Mouse (Mus musculus) hindbrain, embryonic 15.5 days (tissue): ENCODE results near the gene Nr5a2. TPM values are rescaled to one million over a fixed set of nuclear protein-coding genes. Genes with fewer than 3 reads are reported as not detected.

Experiments used
- ATAC-seq: fragments of 200-750 bp; cut with Nextera tagmentation; 2 replicates; pipeline ENCODE4 v1.8.0; 2017; ENCODE audit warnings: low read depth, moderate number of reproducible peaks, moderate TSS enrichment; ENCODE audit not compliant: low FRiP score
- H3K27ac ChIP-seq: fragments of 300-500 bp; sonication (generic); replicated peaks from 2 replicates; pipeline ENCODE4 v1.5.1; 2015; ENCODE audit warnings: mild to moderate bottlenecking, inconsistent platforms
- H3K27me3 ChIP-seq: fragments of 300-500 bp; sonication (generic); 2 replicates; pipeline ENCODE4 v1.6.1; 2015; ENCODE audit warnings: control low read depth, inconsistent platforms
- H3K36me3 ChIP-seq: fragments of 300-500 bp; sonication (generic); 2 replicates; pipeline ENCODE4 v1.6.1; 2015; ENCODE audit warnings: control low read depth, inconsistent platforms
- H3K4me1 ChIP-seq: fragments of 300-500 bp; sonication (generic); replicated peaks from 2 replicates; pipeline ENCODE4 v1.6.1; 2015; ENCODE audit warnings: control low read depth, inconsistent platforms
- H3K4me2 ChIP-seq: fragments of 300-500 bp; sonication (generic); 2 replicates; pipeline ENCODE4 v1.6.1; 2015; ENCODE audit warnings: moderate library complexity, mild to moderate bottlenecking, inconsistent platforms
- H3K4me3 ChIP-seq: fragments of 300-500 bp; sonication (generic); 2 replicates; pipeline ENCODE4 v1.5.1; 2015; ENCODE audit warnings: mild to moderate bottlenecking, inconsistent platforms
- H3K9ac ChIP-seq: fragments of 300-500 bp; sonication (generic); 2 replicates; pipeline ENCODE4 v1.6.1; 2015; ENCODE audit warnings: inconsistent platforms
- H3K9me3 ChIP-seq: fragments of 300-500 bp; sonication (generic); 2 replicates; pipeline ENCODE4 v1.6.1; 2016; ENCODE audit warnings: control low read depth, inconsistent platforms
- WGBS: fragments of 180-500 bp; shearing (Covaris S2); methylation state at CpG from one replicate; pipeline ENCODE4 v1.1.7; 2015; 5-methylcytosine and 5-hydroxymethylcytosine counted together
- polyA plus RNA-seq: library from polyadenylated mRNA; unstranded; fragments of >200 nt; fragmentation: Nextera tagmentation; extraction: Ambion mirVana; gene quantifications from 2 replicates; pipeline ENCODE4 v1.2.1, GENCODE M21; 2015

Gene Nr5a2
- polyA plus RNA-seq, 1 experiment from 2014 or later = 0.70 TPM

DNA sequence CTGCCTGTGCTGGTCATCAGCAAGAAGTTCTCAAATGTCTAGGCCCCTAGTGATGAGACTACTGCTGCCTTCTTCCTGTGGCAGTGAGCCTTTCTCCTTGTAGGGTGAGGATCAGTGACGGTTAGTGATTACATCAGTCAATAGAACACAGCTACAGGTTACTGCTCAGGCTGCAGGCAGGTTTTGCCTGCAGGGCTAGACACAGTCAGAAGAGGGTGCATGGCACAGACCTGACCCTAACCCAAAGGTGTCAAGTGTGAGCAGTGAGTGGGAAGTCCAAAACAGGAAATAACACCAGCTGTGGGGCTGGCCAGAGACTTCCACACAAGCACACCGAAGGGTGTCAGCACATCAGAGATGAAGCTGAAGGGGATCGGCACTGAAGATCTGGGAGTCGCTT, 101.5 kb downstream of the Nr5a2 start:
- no peak for ATAC-seq
- Histone ChIP-seq H3K36me3 (no peaks in the 10 kb centered on the region), H3K27ac (no peak overlapping the region), H3K27me3 (no peaks in the 10 kb centered on the region), H3K9ac (no peak overlapping the region), H3K4me2 (no peak overlapping the region), H3K9me3 (no peaks in the 10 kb centered on the region), H3K4me3 (no peak overlapping the region), H3K4me1 (no peaks in the 10 kb centered on the region)
- 82% methylated on average over 4 of the region's 4 CpGs for WGBS

DNA sequence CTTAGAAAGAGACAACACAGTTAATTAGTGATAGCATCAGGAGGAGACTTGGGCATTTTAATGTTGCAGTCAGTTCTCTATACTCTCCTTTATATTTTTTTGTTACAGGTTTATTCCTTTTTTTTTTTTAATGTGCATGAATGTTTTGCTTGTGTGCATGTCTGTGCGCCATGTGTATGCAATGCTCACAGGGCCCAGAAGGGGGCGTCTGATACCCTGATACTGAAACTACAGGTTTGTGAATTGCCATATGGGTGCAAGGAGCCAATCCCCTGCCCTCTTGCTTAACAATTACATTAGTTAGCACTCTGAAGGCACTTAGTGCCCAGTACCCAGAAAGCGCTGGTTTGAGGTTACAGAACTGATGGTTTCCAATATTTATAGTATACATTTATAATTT, 104.1 kb downstream of the Nr5a2 start:
- Histone ChIP-seq H3K27me3 (no peaks in the 10 kb centered on the region), H3K9me3 (no peaks in the 10 kb centered on the region), H3K4me1 (no peaks in the 10 kb centered on the region), H3K4me2 (no peak overlapping the region), H3K27ac (no peak overlapping the region), H3K9ac (no peak overlapping the region), H3K36me3 (no peaks in the 10 kb centered on the region), H3K4me3 (no peak overlapping the region)
- no peak for ATAC-seq
- WGBS = 87% methylated on average over 3 of the region's 3 CpGs

DNA sequence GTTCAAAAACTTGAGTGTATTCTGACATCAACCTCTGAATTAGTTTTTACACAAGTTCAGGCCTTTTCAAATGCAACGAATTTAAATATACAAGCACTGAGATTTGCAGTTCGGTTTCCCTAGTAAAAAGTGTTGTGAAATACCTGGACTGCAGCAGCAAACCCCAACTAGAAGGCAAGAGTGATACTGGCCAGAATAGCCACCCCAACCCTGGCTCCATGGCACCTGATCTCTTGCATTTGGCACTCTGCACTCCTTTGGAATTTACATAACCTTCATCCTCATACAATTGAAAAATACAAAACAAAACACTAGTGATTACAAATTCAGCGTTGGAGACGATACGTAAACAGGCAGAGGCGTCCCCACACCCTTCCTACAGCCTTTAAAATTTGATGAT, 111.5 kb downstream of the Nr5a2 start:
- Histone ChIP-seq H3K27me3 (no peaks in the 10 kb centered on the region), H3K4me2 (no peak overlapping the region), H3K9ac (no peak overlapping the region), H3K4me3 (no peak overlapping the region), H3K27ac (no peak overlapping the region), H3K4me1 (no peaks in the 10 kb centered on the region), H3K36me3 (no peaks in the 10 kb centered on the region), H3K9me3 (no peaks in the 10 kb centered on the region)
- 69% methylated on average over 6 of the region's 6 CpGs for WGBS
- no peak for ATAC-seq

GRCm38 (mm10) chr1:136846081-136846480, 114.2 kb downstream of the Nr5a2 start:
- no peak overlapping the region for H3K4me2 ChIP-seq
- ATAC-seq = no peak
- no peaks in the 10 kb centered on the region for H3K9me3 ChIP-seq
- H3K36me3 ChIP-seq = no peaks in the 10 kb centered on the region
- no peak overlapping the region for H3K9ac ChIP-seq
- no peak overlapping the region for H3K27ac ChIP-seq
- 37% methylated on average over 2 of the region's 2 CpGs for WGBS
- no peaks in the 10 kb centered on the region for H3K27me3 ChIP-seq
- no peaks in the 10 kb centered on the region for H3K4me1 ChIP-seq
- H3K4me3 ChIP-seq = no peak overlapping the region

GRCm38 (mm10) chr1:136845341-136845740, 114.9 kb downstream of the Nr5a2 start:
- Histone ChIP-seq H3K9me3 (no peaks in the 10 kb centered on the region), H3K27ac (no peak overlapping the region), H3K4me1 (no peaks in the 10 kb centered on the region), H3K27me3 (no peaks in the 10 kb centered on the region), H3K4me2 (no peak overlapping the region), H3K36me3 (no peaks in the 10 kb centered on the region), H3K9ac (no peak overlapping the region), H3K4me3 (no peak overlapping the region)
- ATAC-seq = no peak
- 85% methylated on average over 9 of the region's 9 CpGs for WGBS

GRCm38 (mm10) chr1:136840512-136840911, 119.7 kb downstream of the Nr5a2 start:
- Histone ChIP-seq H3K27ac (no peak overlapping the region), H3K4me1 (no peaks in the 10 kb centered on the region), H3K9me3 (no peaks in the 10 kb centered on the region), H3K27me3 (no peaks in the 10 kb centered on the region), H3K36me3 (no peaks in the 10 kb centered on the region), H3K9ac (no peak overlapping the region), H3K4me3 (no peak overlapping the region), H3K4me2 (no peak overlapping the region)
- no peak for ATAC-seq
- WGBS = 84% methylated on average over 7 of the region's 7 CpGs

DNA sequence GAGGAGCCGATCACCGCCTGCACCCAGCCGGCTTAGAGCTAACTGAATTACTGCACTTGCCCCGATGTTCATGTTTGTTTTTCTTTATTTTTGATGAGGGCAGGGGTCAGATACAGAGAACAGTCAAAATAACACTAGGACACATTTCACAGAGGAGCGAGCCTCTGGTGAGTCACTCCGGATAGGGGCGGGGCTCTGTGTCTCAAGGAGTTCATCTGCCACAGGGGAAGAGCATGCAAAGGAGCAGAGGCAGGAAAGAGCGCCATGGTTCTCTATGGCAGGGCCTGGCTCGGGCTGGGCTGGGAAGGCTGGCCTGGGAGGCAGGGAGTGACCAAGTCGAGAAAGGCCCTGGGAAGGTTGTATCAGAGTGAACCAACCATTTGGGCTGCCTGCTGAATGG, 121.0 kb downstream of the Nr5a2 start:
- ATAC-seq = no peak
- no peaks in the 10 kb centered on the region for H3K36me3 ChIP-seq
- H3K4me3 ChIP-seq = no peak overlapping the region
- no peak overlapping the region for H3K9ac ChIP-seq
- no peaks in the 10 kb centered on the region for H3K4me1 ChIP-seq
- H3K27ac ChIP-seq = no peak overlapping the region
- H3K9me3 ChIP-seq = no peaks in the 10 kb centered on the region
- no peak overlapping the region for H3K4me2 ChIP-seq
- 82% methylated on average over 10 of the region's 10 CpGs for WGBS
- H3K27me3 ChIP-seq = no peaks in the 10 kb centered on the region

DNA sequence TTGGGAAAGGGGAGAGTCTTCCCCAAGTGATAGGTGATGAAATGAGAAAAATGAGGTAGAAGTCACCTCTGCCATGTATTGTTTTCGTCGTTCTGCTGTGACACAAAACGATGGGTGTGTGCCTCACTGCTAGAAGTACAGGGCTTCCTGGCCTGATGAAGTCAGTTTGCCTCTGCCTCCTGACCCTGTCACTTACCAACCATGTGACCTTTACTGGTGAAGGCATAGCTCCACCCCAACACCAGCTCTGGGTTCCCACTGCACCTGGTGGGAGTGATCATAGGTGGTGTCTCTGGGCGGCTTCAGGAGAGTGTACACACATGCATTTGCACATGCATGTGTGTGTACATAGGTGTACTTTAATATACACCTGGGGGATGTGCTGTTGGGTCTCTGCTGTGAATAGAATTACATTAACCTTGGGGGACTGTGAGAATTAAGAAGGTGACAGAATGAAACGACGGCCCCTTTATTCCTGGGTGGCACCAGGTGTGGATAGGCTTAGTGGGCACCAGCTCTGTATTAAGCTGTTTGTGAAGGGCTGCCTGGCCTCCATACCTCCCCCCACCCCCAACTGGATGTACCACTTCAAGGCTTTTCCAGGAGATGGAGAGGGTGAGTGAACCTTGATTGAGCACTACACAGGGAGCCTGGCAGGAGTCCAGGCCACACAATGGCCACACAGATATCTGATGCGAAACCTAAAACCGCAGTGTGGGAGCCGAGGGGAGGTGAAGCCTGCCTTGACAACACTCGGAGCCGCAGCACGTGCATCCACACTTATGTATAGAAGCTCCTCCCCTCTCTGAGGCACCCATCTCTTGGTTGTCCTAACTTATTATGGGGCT, 127.7 kb downstream of the Nr5a2 start:
- H3K36me3 ChIP-seq = no peaks in the 10 kb centered on the region
- H3K4me2 ChIP-seq = no peak overlapping the region
- no peak overlapping the region for H3K4me3 ChIP-seq
- H3K9ac ChIP-seq = no peak overlapping the region
- no peak for ATAC-seq
- H3K27ac ChIP-seq = no peak overlapping the region
- H3K9me3 ChIP-seq = no peaks in the 10 kb centered on the region
- WGBS = 43% methylated on average over 12 of the region's 12 CpGs
- no peaks in the 10 kb centered on the region for H3K4me1 ChIP-seq
- H3K27me3 ChIP-seq = no peaks in the 10 kb centered on the region

- 86% methylated on average over 6 of the region's 6 CpGs for WGBS
- no peaks in the 10 kb centered on the region for H3K4me1 ChIP-seq
- no peak overlapping the region for H3K4me2 ChIP-seq
- no peak overlapping the region for H3K4me3 ChIP-seq
- H3K36me3 ChIP-seq = no peaks in the 10 kb centered on the region
- no peak overlapping the region for H3K9ac ChIP-seq
- H3K9me3 ChIP-seq = no peaks in the 10 kb centered on the region
- H3K27me3 ChIP-seq = no peaks in the 10 kb centered on the region
- no peak overlapping the region for H3K27ac ChIP-seq
- no peak for ATAC-seq
These were observed 129.3 kb downstream of the Nr5a2 start for GRCm38 (mm10) chr1:136830992-136831391.

DNA sequence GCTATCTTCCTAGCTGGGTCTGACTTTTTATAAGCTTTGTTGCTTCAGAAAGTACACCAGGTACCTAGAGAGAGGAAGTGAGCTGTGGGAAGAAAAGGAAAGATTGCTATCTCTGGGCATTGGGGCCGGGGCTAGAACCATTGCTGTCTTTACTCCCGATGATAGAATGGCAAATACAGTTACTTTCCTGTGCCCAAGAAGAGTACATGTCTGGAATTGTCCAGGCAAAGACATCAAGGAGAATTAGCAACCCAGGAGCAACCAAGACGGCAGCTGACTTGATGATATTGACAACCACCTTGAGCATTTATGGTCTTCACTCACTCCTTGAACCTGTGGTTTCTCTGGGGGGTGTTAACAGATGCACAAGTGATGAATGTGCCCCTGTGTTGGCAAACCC, 130.3 kb downstream of the Nr5a2 start:
- WGBS = 90% methylated on average over 3 of the region's 3 CpGs
- H3K9me3 ChIP-seq = no peaks in the 10 kb centered on the region
- H3K27ac ChIP-seq = no peak overlapping the region
- H3K4me2 ChIP-seq = no peak overlapping the region
- H3K9ac ChIP-seq = no peak overlapping the region
- H3K36me3 ChIP-seq = no peaks in the 10 kb centered on the region
- no peak for ATAC-seq
- no peaks in the 10 kb centered on the region for H3K4me1 ChIP-seq
- no peak overlapping the region for H3K4me3 ChIP-seq
- H3K27me3 ChIP-seq = no peaks in the 10 kb centered on the region

GRCm38 (mm10) chr1:136823897-136824296, 136.4 kb downstream of the Nr5a2 start:
- Histone ChIP-seq H3K4me2 (no peak overlapping the region), H3K27me3 (no peaks in the 10 kb centered on the region), H3K36me3 (no peaks in the 10 kb centered on the region), H3K27ac (no peak overlapping the region), H3K4me1 (no peaks in the 10 kb centered on the region), H3K4me3 (no peak overlapping the region), H3K9ac (no peak overlapping the region), H3K9me3 (no peaks in the 10 kb centered on the region)
- WGBS = 84% methylated on average over 4 of the region's 4 CpGs
- no peak for ATAC-seq

DNA sequence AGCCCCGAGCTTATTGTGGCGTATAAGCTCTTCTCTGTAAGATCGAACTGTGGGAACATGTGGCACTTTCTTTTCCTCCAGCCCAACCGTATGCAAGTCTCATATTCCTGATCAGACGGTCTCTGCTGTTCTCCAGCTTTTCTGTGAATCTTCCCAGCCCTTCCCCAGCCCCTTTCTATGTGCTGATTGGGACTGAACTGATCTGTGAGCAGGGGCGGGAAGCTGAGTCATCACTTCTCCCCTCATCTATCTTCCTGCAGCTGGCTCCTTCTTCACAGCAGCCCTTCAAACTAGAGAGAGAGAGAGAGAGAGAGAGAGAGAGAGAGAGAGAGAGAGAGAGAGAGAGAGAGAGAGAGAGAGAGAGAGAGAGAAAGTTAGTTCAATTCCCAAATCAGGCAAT, 159.6 kb downstream of the Nr5a2 start:
- Histone ChIP-seq H3K4me2 (no peak overlapping the region), H3K27ac (no peak overlapping the region)
- 71% methylated on average over 6 of the region's 6 CpGs for WGBS

More for the DNA sequence above, 159.6 kb downstream of the Nr5a2 start:
- Histone ChIP-seq H3K9me3 (no peaks in the 10 kb centered on the region), H3K9ac (no peak overlapping the region), H3K4me1 (no peaks in the 10 kb centered on the region), H3K36me3 (no peaks in the 10 kb centered on the region), H3K4me3 (no peak overlapping the region), H3K27me3 (no peaks in the 10 kb centered on the region)
- no peak for ATAC-seq
